Mouse (Mus musculus) heart, embryonic 14.5 days (tissue): ENCODE data around the gene Rad9a. TPM values are rescaled to one million over a fixed set of nuclear protein-coding genes. Genes with fewer than 3 reads are reported as not detected.
A peak's percentile ranks its signal among the peaks of the same experiment; 100 is the strongest.

Experiments used
- ATAC-seq: fragments of 200-750 bp; cut with Nextera tagmentation; 2 replicates; pipeline ENCODE4 v1.8.0; 2017; ENCODE audit warnings: low read depth, moderate TSS enrichment; ENCODE audit not compliant: insufficient number of reproducible peaks, insufficient read depth, low FRiP score
- H3K27ac ChIP-seq, 2 experiments: fragments of 200-500 bp in 1 of 2; fragments of 300-500 bp in 1 of 2; sonication (generic) in 1 of 2; replicated peaks in 1 of 2; 2 replicates each; pipeline ENCODE4 v1.5.1; 2012 to 2014; ENCODE audit warnings: low read depth in 2 of 2, low read length in 2 of 2, control low read depth in 1 of 2, mild to moderate bottlenecking in 1 of 2, mixed read lengths in 1 of 2; ENCODE audit not compliant: control insufficient read depth in 1 of 2, insufficient read depth in 1 of 2
- H3K27me3 ChIP-seq: fragments of 300-500 bp; sonication (generic); 2 replicates; pipeline ENCODE4 v1.6.1; 2014; ENCODE audit warnings: mild to moderate bottlenecking, low read length, control low read depth; ENCODE audit not compliant: control insufficient read depth, insufficient read depth
- H3K36me3 ChIP-seq: fragments of 300-500 bp; sonication (generic); 2 replicates; pipeline ENCODE4 v1.6.1; 2014; ENCODE audit warnings: mild to moderate bottlenecking, control low read depth, low read length, mixed read lengths; ENCODE audit not compliant: control insufficient read depth, insufficient read depth
- H3K4me1 ChIP-seq, 2 experiments: fragments of 200-500 bp in 1 of 2; fragments of 300-500 bp in 1 of 2; sonication (generic) in 1 of 2; 2 replicates each; pipeline ENCODE4 v1.6.1; 2012 to 2014; ENCODE audit warnings: low read length in 2 of 2, control low read depth in 1 of 2, mixed read lengths in 1 of 2; ENCODE audit not compliant: control insufficient read depth in 2 of 2, insufficient read depth in 2 of 2
- H3K4me2 ChIP-seq: fragments of 300-500 bp; sonication (generic); 2 replicates; pipeline ENCODE4 v1.6.1; 2014; ENCODE audit warnings: mild to moderate bottlenecking, low read length
- H3K4me3 ChIP-seq, 2 experiments: fragments of 200-500 bp in 1 of 2; fragments of 300-500 bp in 1 of 2; sonication (generic) in 1 of 2; 2 replicates each; pipeline ENCODE4 v1.5.1; 2012 to 2014; ENCODE audit warnings: low read length in 2 of 2, mild to moderate bottlenecking in 2 of 2, control low read depth in 1 of 2, low read depth in 1 of 2, moderate library complexity in 1 of 2; ENCODE audit not compliant: control insufficient read depth in 1 of 2, insufficient read depth in 1 of 2
- H3K9ac ChIP-seq: fragments of 300-500 bp; sonication (generic); 2 replicates; pipeline ENCODE4 v1.6.1; 2014; ENCODE audit warnings: mild to moderate bottlenecking, low read length
- H3K9me3 ChIP-seq: fragments of 300-500 bp; sonication (generic); 2 replicates; pipeline ENCODE4 v1.6.1; 2016; ENCODE audit warnings: low read length, control low read depth; ENCODE audit not compliant: control insufficient read depth
- WGBS: fragments of 180-500 bp; shearing (Covaris S2); extraction: QIAGEN DNeasy Blood & Tissue Kit; methylation state at CpG from one replicate; pipeline ENCODE4 v1.1.7; 2014; 5-methylcytosine and 5-hydroxymethylcytosine counted together
- polyA plus RNA-seq: library from polyadenylated mRNA; unstranded; fragments of >200 nt; fragmentation: Nextera tagmentation; extraction: Ambion mirVana; gene quantifications from 2 replicates; pipeline ENCODE4 v1.2.1, GENCODE M21; 2014

Rad9a gene
- polyA plus RNA-seq, 1 experiment from 2014 or later, result 18.5 TPM

DNA sequence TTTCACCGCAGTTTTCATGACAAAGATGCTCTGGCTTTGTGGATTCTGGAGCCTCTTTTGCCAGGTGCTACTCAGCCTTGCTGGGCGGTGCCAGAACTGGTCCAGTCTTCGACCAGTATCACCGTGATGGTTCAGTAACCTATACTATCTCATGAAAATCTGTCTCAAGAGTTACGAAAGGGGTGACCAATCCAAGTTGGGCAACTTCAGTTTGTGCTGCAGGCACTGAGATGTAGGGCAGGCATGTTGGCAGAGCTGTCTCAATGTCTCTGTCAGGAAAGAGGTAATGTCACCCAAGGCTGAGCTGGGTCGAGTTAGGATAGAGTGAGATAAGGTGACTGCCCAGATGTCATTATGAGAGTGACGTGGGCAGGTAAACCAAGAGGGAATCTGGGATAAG lies 21.1 kb downstream of the Rad9a start:
- Histone ChIP-seq H3K4me2 (no peak overlapping the region), H3K27me3 (no peaks in the 10 kb centered on the region), H3K9me3 (no peaks in the 10 kb centered on the region), H3K27ac (no peak overlapping the region), H3K4me3 (no peak overlapping the region), H3K36me3 (no peaks in the 10 kb centered on the region), H3K9ac (no peak overlapping the region), H3K4me1 (peaks cover 14 to 15% of the 10 kb centered on the region in 2 experiments)
- WGBS, result 81% methylated on average over 7 of the region's 7 CpGs
- no peak for ATAC-seq

DNA sequence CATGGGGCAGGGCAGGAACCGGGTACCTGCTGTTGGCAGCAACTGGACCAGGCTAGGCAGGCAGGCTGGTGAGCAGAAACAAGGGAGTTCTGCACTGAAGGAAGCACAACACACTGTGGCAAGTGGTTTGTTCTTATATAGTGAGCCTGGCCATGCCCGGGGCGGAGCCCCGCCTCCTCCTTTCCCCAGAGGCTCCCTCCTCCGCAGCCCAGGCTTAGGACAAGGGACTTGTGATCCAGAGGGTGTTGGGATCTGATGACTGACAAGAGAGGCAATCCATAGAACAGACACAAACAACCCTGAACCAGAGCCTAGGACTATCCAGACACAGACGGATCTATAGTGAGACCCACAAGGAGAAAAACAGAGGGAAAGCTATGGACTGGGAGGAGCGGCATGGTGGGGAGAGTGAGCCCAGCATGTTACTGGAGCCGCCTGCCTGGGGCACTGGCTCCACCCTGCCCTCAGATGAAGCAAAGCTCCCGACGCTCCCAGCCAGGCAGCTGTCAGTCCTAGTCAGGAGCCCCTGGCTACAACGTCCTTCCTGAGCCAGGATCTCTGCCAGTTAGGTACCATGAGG lies 26.0 kb downstream of the Rad9a start, which contains the start of gene Carns1:
TSS of gene Carns1 (minus strand) at position 112 of the 580 bp plus-strand sequence.
- Histone ChIP-seq H3K4me1 (peaks cover 25 to 41% of the 10 kb centered on the region in 2 experiments), H3K9ac (peak within 1 kb of the TSS; percentile 69), H3K9me3 (no peaks in the 10 kb centered on the region), H3K27me3 (no peaks in the 10 kb centered on the region), H3K27ac (peak within 1 kb of the TSS; percentile 46 to 73), H3K36me3 (no peaks in the 10 kb centered on the region), H3K4me2 (peak within 1 kb of the TSS; percentile 65), H3K4me3 (peak within 1 kb of the TSS; percentile 24 to 25)
- ATAC-seq, result peak; percentile 65
- 4% methylated on average over 11 of the region's 11 CpGs for WGBS

DNA sequence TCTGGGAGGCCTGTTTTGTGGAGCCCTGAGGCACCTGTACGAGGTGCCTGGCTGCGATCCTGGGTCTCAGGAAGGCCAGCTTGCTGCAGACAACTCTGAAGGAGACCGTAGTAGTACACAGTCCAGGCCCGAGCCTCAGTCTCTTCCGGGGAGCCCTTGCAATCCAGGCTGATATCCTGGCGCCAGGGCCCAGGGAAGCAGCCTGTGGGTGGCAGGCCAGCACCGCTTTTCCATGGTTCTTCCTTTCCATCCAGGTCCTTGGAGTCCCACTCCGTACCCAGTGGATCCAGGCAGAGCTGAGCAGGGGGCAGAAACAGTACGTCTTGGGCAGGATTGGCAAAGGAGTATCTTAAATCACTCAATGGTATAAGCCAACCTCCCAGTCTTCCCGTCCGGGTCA lies 28.5 kb downstream of the Rad9a start:
- Histone ChIP-seq H3K4me2 (no peak overlapping the region), H3K27ac (peak overlapping the region in 1 of 2 experiments; percentile 84; a peak in 2 of 4 replicates), H3K27me3 (no peaks in the 10 kb centered on the region), H3K36me3 (no peaks in the 10 kb centered on the region), H3K4me3 (no peak overlapping the region), H3K9ac (peak overlapping the region; percentile 21; the same call in 1 of the 2 replicates), H3K4me1 (peaks cover 31 to 50% of the 10 kb centered on the region in 2 experiments), H3K9me3 (no peaks in the 10 kb centered on the region)
- ATAC-seq, result no peak
- 60% methylated on average over 11 of the region's 11 CpGs for WGBS

- peak overlapping the region; percentile 47 for H3K9ac ChIP-seq
- no peaks in the 10 kb centered on the region for H3K36me3 ChIP-seq
- H3K4me2 ChIP-seq, result peak overlapping the region; percentile 26
- H3K4me1 ChIP-seq, result peaks cover 36 to 55% of the 10 kb centered on the region in 2 experiments
- peak; percentile 18; the same call in 1 of the 2 replicates for ATAC-seq
- H3K27me3 ChIP-seq, result no peaks in the 10 kb centered on the region
- H3K27ac ChIP-seq, result peak overlapping the region; percentile 57 to 84
- H3K9me3 ChIP-seq, result no peaks in the 10 kb centered on the region
- H3K4me3 ChIP-seq, result no peak overlapping the region
- 46% methylated on average over 13 of the region's 13 CpGs for WGBS
Measured at GRCm38 (mm10) chr19:4171393-4172290, 29.8 kb downstream of the Rad9a start.

DNA sequence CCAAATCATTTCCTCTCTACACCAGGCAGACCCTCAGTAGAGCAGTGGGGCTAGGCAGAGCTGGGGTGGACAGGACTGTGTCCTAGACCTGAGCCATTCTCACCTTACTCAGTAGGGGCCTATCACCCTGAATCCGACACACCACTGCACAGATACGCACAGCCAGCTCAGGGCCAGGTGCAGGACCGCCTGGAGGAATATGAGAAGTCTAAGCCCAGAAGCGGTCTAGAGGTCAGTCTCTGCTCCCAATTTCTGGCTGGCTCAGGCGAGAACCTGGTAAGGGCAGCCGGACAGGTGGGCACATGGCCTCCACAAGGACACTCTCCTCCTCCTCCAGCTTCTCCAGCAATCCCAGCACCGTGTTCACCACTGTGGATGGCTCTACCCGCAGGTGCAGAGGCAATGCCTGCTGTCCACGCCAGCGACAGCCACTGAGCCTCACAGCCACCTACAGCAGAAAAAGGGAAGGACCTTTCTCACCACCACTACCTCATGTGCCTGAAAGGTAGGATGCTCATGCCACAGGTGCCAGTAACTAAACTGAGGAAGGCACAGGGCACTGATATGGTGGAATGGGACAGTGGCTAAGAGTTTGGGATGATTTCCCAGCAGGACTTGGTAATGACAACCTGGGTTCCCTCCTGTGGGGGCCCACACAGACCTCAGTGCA lies 30.6 kb downstream of the Rad9a start:
- Histone ChIP-seq H3K4me2 (peak overlapping the region; percentile 26; the same call in 1 of the 2 replicates), H3K27ac (peak overlapping the region; percentile 57 to 92; a peak in 3 of 4 replicates), H3K4me3 (no peak overlapping the region), H3K36me3 (no peaks in the 10 kb centered on the region), H3K9me3 (no peaks in the 10 kb centered on the region), H3K27me3 (no peaks in the 10 kb centered on the region), H3K9ac (peak overlapping the region; percentile 47), H3K4me1 (peaks cover 38 to 60% of the 10 kb centered on the region in 2 experiments)
- no peak for ATAC-seq
- WGBS, result 94% methylated on average over 10 of the region's 10 CpGs

DNA sequence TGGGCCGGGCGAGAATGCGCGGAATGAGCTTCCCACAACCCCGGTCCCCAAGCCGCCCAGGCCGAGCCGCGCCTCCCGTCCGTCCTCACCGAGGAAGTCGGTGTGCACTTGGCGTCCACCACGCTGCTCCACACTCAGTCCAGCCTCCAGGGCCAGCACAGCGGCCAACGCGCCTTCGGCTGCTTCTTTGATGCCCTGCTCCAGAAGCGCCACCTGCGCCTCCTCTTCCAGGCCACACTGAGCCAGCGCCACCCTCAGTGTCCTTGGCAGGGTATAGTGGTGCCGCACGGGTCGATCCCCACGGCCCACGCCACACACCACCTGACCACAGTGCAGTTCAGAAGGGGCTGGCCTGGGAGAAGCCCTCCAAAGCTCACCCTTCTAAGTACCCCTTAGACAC lies 31.7 kb downstream of the Rad9a start:
- Histone ChIP-seq H3K9me3 (no peaks in the 10 kb centered on the region), H3K4me3 (peak overlapping the region; percentile 46), H3K4me2 (peak overlapping the region; percentile 91), H3K4me1 (peaks cover 29 to 50% of the 10 kb centered on the region in 2 experiments), H3K27me3 (no peaks in the 10 kb centered on the region), H3K9ac (peak overlapping the region; percentile 86), H3K27ac (peak overlapping the region; percentile 74 to 92), H3K36me3 (no peaks in the 10 kb centered on the region)
- peak; percentile 3; the same call in 1 of the 2 replicates for ATAC-seq
- WGBS, result 7% methylated on average over 27 of the region's 27 CpGs

- Histone ChIP-seq H3K4me2 (peak overlapping the region; percentile 91), H3K4me1 (peaks cover 29 to 50% of the 10 kb centered on the region in 2 experiments), H3K27me3 (no peaks in the 10 kb centered on the region), H3K9ac (peak overlapping the region; percentile 86), H3K36me3 (no peaks in the 10 kb centered on the region), H3K9me3 (no peaks in the 10 kb centered on the region), H3K27ac (peak overlapping the region; percentile 74 to 92), H3K4me3 (peak overlapping the region; percentile 46)
- peak; percentile 89 for ATAC-seq
- under 1% methylated on average over 43 of the region's 43 CpGs for WGBS
Measured at GRCm38 (mm10) chr19:4169378-4169784, 32.1 kb downstream of the Rad9a start.
